Mouse (Mus musculus): ENCODE measurements around the gene Vcan. TPM values are rescaled to one million over a fixed set of nuclear protein-coding genes. Genes with fewer than 3 reads are reported as not detected.

Vcan gene
- polyA plus RNA-seq, 1 experiment from 2014 or later, result 40.2 TPM

DNA sequence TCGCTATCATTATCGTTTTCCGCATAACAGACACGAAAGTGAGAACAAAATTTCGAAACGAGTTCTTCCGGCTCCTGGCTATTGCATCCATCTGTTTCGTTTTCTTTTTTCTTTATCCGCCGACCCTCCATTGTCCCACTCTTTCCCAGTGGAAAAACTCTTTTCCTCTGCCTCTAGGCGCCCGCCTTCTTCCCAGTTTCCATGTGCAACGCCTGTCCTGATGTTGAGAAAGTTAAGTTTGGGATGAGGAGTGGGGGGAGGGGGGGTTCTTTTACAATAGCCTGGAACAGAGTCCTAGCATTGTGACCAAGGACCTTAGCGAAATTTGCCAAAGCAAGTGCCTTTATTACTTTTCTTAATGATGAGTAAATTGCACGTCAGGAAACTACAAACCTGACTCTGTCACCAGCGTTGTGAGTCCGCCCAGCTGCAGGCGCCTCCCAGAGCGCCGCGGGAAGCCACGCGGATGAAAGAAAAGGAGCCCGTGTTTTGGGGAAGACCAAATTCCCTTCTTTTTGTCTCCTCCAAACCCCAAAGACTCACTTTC is 2.5 kb downstream of the Vcan start:
- Histone ChIP-seq H3K4me1 (replicated peaks; ENCODE audit: control insufficient read depth, insufficient read depth, low read length) (peaks cover 26% of the 10 kb centered on the region), H3K9me3 (ENCODE audit: control insufficient read depth, low read length) (no peaks in the 10 kb centered on the region), H3K27me3 (replicated peaks; ENCODE audit: control insufficient read depth, insufficient read depth, low read length) (no peaks in the 10 kb centered on the region), H3K4me2 (ENCODE audit: low read length) (peak overlapping the region; percentile 85), H3K4me3 (ENCODE audit: low read depth, low read length) (peak overlapping the region; percentile 71), H3K36me3 (ENCODE audit: control insufficient read depth, insufficient read depth, low read length) (no peaks in the 10 kb centered on the region), H3K27ac (ENCODE audit: low read depth) (peak overlapping the region; percentile 74), H3K9ac (ENCODE audit: low read length) (peak overlapping the region; percentile 50)
- ATAC-seq (replicated peaks; ENCODE audit: low FRiP score, low TSS enrichment, low read depth), result peak; percentile 25; the same call in 1 of the 2 replicates
- no peak for DNase-seq (ENCODE audit: low spot score)
- under 1% methylated on average over 24 of the region's 24 CpGs for WGBS

DNA sequence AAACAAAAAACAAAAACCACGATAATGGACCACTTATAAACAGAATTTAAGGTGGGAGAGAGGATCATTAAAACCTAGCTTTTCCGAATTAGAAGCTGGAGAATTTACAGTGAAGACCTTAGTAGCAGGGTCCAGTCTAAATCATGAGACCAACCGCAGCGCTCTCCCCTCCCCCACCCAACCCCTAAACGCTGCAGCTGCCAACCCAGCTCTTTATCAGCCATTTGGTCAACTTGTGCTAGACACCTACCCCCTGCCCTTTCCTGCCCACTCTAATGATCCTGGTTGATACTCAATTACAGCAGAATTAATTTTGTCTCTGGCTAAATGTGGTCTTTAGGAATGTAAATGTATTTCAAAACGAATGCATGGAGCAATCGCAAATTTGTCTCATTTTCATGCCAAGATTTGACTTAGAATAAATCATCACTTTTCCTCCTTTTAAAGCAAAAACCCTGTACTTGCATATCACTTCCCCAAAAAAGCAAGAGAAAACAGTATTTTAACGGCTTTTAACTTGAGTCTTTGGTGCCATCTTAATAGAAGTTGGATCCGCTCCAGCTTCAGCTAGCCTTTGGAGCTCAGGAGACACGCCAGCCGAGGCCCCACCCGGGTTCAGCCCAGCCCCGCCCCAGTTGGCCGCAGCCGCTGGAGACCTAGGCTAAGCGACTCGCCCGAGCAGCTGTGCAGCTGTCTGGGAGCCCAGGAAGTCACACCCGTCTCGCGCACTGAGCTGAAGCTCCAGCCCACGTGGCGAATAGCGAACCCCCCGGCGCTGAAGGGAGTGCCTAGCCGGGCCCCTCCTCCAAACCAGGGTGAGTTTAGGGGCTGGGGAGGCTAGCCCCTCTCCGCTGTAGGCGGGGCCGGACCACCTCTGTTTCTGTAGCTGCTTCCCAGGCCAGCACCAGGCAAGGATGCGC is 3.3 kb downstream of the Vcan start:
- Histone ChIP-seq H3K4me1 (replicated peaks; ENCODE audit: control insufficient read depth, insufficient read depth, low read length) (peaks cover 29% of the 10 kb centered on the region), H3K27me3 (replicated peaks; ENCODE audit: control insufficient read depth, insufficient read depth, low read length) (no peaks in the 10 kb centered on the region), H3K9me3 (ENCODE audit: control insufficient read depth, low read length) (no peaks in the 10 kb centered on the region), H3K27ac (ENCODE audit: low read depth) (peak overlapping the region; percentile 74), H3K4me3 (ENCODE audit: low read depth, low read length) (peak overlapping the region; percentile 71), H3K4me2 (ENCODE audit: low read length) (peak overlapping the region; percentile 85), H3K36me3 (ENCODE audit: control insufficient read depth, insufficient read depth, low read length) (no peaks in the 10 kb centered on the region), H3K9ac (ENCODE audit: low read length) (peak overlapping the region; percentile 50)
- ATAC-seq (replicated peaks; ENCODE audit: low FRiP score, low TSS enrichment, low read depth) (peak; percentile 60), DNase-seq (ENCODE audit: low spot score) (peak; percentile 88)
- 2% methylated on average over 31 of the region's 31 CpGs for WGBS

DNA sequence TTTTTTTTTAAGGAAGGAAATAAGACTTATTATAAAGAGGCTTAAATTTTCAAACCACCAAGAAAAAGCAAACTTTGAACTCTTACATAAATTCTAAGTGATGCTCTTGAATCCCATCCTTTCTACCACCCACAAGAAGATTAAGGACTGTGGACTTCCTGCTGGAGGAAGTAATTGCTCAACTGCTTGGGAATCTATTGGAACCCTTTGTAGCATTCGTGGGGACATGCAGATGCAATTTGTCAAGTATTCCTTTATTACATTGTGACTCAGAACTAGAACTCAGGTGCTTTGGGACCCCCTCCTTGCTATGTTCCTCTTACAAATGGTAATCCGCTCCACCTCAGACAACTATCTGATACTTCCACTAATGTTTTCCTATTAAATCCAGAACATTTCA is 4.0 kb downstream of the Vcan start:
- H3K9ac ChIP-seq (ENCODE audit: low read length), result no peak overlapping the region
- peaks cover 29% of the 10 kb centered on the region for H3K4me1 ChIP-seq (replicated peaks; ENCODE audit: control insufficient read depth, insufficient read depth, low read length)
- ATAC-seq (replicated peaks; ENCODE audit: low FRiP score, low TSS enrichment, low read depth) (no peak), DNase-seq (ENCODE audit: low spot score) (no peak)
- WGBS, result 51% methylated on average over 2 of the region's 2 CpGs
- peak overlapping the region; percentile 85; the same call in 1 of the 2 replicates for H3K4me2 ChIP-seq (ENCODE audit: low read length)
- H3K27me3 ChIP-seq (replicated peaks; ENCODE audit: control insufficient read depth, insufficient read depth, low read length), result no peaks in the 10 kb centered on the region
- no peak overlapping the region for H3K4me3 ChIP-seq (ENCODE audit: low read depth, low read length)
- no peaks in the 10 kb centered on the region for H3K9me3 ChIP-seq (ENCODE audit: control insufficient read depth, low read length)
- no peak overlapping the region for H3K27ac ChIP-seq (ENCODE audit: low read depth)
- no peaks in the 10 kb centered on the region for H3K36me3 ChIP-seq (ENCODE audit: control insufficient read depth, insufficient read depth, low read length)

DNA sequence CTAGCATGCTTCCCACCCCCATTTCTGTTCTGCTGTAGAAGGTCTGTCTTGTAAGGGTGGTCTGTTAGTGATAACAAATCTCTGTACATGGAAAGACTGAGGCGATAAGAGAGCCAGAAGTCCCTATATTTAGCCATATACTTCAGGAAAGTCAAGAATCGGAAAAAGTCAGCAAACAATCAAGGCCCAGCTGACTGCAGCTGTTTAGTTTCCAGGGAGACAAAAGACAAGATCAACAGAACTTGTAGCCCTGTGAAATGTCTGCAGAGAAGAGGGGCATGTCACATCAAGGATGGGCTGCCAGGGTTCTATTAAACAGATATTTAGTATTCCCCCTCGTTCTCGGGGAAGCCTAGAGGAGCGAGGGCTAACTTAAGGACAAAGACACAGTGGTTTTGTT is 7.2 kb downstream of the Vcan start:
- Histone ChIP-seq H3K36me3 (ENCODE audit: control insufficient read depth, insufficient read depth, low read length) (no peaks in the 10 kb centered on the region), H3K4me1 (replicated peaks; ENCODE audit: control insufficient read depth, insufficient read depth, low read length) (peaks cover 29% of the 10 kb centered on the region), H3K4me2 (ENCODE audit: low read length) (no peak overlapping the region), H3K9ac (ENCODE audit: low read length) (no peak overlapping the region), H3K27ac (ENCODE audit: low read depth) (0 out of 2 replicates have a peak overlapping the region, but pooled peaks have one; percentile 25), H3K27me3 (replicated peaks; ENCODE audit: control insufficient read depth, insufficient read depth, low read length) (no peaks in the 10 kb centered on the region), H3K4me3 (ENCODE audit: low read depth, low read length) (no peak overlapping the region), H3K9me3 (ENCODE audit: control insufficient read depth, low read length) (no peaks in the 10 kb centered on the region)
- ATAC-seq (replicated peaks; ENCODE audit: low FRiP score, low TSS enrichment, low read depth), result no peak
- WGBS, result 13% methylated on average over 5 of the region's 5 CpGs
- DNase-seq (ENCODE audit: low spot score), result peak; percentile 61

DNA sequence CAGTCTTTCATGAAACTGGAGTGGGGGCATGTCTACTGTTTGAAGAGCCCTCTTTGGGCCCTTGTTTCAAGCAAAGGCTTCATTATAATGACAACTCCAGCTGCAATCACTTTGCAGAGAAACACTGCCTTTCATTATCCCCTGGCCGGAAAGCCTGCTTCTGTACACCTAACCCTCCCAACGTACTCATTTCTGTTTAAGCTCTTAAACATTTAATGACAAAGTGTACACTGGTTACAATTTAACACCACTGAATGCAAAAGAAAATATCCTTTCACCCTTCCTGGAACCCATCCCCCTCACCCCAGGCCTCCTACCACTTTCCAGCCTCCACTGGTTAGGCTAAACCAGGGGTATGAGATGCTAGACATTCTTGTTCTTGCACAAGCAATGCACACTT is 15.8 kb downstream of the Vcan start:
- Histone ChIP-seq H3K36me3 (ENCODE audit: control insufficient read depth, insufficient read depth, low read length) (peaks cover 32% of the 10 kb centered on the region), H3K27me3 (replicated peaks; ENCODE audit: control insufficient read depth, insufficient read depth, low read length) (no peaks in the 10 kb centered on the region), H3K4me3 (ENCODE audit: low read depth, low read length) (no peak overlapping the region), H3K4me1 (replicated peaks; ENCODE audit: control insufficient read depth, insufficient read depth, low read length) (no peaks in the 10 kb centered on the region), H3K9me3 (ENCODE audit: control insufficient read depth, low read length) (no peaks in the 10 kb centered on the region), H3K27ac (ENCODE audit: low read depth) (no peak overlapping the region), H3K9ac (ENCODE audit: low read length) (no peak overlapping the region), H3K4me2 (ENCODE audit: low read length) (no peak overlapping the region)
- 60% methylated on average over 2 of the region's 2 CpGs for WGBS
- no peak for DNase-seq (ENCODE audit: low spot score)
- ATAC-seq (replicated peaks; ENCODE audit: low FRiP score, low TSS enrichment, low read depth), result no peak

DNA sequence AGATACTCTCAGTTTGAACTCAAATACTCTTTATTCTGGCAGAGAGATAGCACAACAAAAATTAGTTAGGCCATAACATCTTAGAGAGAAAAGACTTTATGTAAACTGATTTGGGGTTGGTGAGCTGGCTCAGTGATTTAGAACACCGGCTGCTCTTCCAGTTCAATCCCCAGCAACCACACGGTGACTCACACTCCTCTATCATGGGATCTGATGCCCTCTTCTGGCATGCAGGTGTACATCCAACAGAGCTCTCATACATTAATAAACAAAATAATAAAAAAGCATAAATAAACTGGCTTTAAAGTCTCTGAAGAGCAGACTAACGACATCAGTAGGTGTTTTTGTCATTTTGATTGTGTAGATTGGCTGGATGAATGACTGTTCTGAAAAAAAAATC is 21.8 kb downstream of the Vcan start:
- no peak for ATAC-seq (replicated peaks; ENCODE audit: low FRiP score, low TSS enrichment, low read depth)
- 60% methylated on average over 3 of the region's 3 CpGs for WGBS
- H3K27me3 ChIP-seq (replicated peaks; ENCODE audit: control insufficient read depth, insufficient read depth, low read length), result no peaks in the 10 kb centered on the region

DNA sequence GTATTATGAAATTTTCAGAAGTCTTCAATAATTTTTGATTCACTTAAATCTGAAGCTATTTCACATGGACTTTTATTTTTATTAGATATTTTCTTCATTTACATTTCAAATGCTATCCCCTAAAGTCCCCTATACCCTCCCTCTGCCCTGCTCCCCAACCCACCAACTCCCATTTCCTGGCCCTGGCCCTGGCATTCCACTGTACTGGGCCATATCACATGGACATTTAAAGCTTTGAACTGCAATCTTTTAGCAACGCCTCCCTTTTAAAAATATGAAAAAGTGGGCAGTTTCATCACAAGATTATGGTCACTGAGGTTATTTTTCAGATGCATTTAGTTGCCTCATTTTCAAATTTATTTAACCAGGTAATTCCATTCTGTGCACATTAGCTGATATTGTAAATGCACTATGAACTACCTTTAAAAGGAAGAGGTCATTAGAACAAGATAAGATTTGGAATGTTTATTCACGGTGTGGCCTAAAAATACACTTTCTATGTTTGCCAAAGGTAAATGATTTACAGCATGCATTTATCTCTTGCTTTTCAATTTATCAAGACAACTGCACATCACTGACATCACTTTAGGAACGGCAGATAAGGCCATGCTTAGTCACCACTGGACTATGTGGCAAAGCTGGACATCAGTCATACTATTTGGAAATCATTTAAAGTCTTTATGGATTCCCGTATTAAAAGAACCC is 32.7 kb downstream of the Vcan start:
- 0 out of 2 replicates have a peak, but pooled peaks have one; percentile 40 for ATAC-seq (replicated peaks; ENCODE audit: low FRiP score, low TSS enrichment, low read depth)
- H3K36me3 ChIP-seq (ENCODE audit: control insufficient read depth, insufficient read depth, low read length), result peaks cover 35% of the 10 kb centered on the region
- no peak overlapping the region for H3K4me2 ChIP-seq (ENCODE audit: low read length)
- H3K9ac ChIP-seq (ENCODE audit: low read length), result no peak overlapping the region
- no peaks in the 10 kb centered on the region for H3K9me3 ChIP-seq (ENCODE audit: control insufficient read depth, low read length)
- no peak overlapping the region for H3K4me3 ChIP-seq (ENCODE audit: low read depth, low read length)
- no peaks in the 10 kb centered on the region for H3K27me3 ChIP-seq (replicated peaks; ENCODE audit: control insufficient read depth, insufficient read depth, low read length)
- H3K27ac ChIP-seq (ENCODE audit: low read depth), result no peak overlapping the region
- WGBS, result 42% methylated on average over 4 of the region's 4 CpGs
- H3K4me1 ChIP-seq (replicated peaks; ENCODE audit: control insufficient read depth, insufficient read depth, low read length), result peaks cover 3% of the 10 kb centered on the region
- DNase-seq (ENCODE audit: low spot score), result no peak

More for the DNA sequence above, 21.8 kb downstream of the Vcan start:
- Histone ChIP-seq H3K36me3 (ENCODE audit: control insufficient read depth, insufficient read depth, low read length) (peaks cover 46% of the 10 kb centered on the region), H3K27ac (ENCODE audit: low read depth) (no peak overlapping the region), H3K4me2 (ENCODE audit: low read length) (no peak overlapping the region), H3K9me3 (ENCODE audit: control insufficient read depth, low read length) (no peaks in the 10 kb centered on the region), H3K4me1 (replicated peaks; ENCODE audit: control insufficient read depth, insufficient read depth, low read length) (no peaks in the 10 kb centered on the region), H3K9ac (ENCODE audit: low read length) (no peak overlapping the region), H3K4me3 (ENCODE audit: low read depth, low read length) (no peak overlapping the region)
- DNase-seq (ENCODE audit: low spot score), result no peak

DNA sequence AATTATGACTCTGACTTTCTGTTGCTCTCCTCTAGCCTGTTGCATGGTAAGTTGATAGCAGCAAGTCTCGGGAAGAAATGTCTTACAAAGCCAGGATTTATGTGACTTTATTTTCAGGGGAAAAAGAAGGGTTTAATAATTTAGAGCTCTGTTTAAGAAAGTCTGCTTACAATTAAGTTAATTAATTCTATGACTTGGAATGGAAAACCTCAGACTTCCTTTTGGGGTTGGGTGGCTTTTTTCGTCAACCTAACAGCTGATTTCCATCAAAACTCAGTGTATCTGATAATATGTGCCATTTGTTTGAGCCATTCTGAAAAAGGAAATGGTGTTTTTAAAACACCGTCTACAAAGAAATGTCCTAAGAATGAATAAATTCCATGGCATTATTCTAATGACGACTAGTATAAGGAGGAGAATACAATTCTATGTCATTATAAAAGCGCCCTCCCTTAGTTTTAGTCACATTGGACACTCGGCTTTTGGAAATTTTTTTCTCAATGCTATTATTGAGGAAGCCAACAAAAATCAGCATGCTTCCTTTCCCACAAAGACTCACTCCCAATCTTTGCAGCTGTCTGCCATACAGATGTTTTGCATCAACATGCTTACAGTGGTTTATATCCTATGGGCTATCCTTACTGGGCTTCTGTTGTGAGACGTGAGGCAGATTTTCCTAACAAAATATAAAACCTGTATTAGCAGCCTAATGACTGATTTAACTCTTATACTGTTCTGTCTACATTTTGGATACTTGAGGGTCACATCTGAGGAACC is 34.0 kb downstream of the Vcan start:
- H3K9ac ChIP-seq (ENCODE audit: low read length), result no peak overlapping the region
- no peaks in the 10 kb centered on the region for H3K9me3 ChIP-seq (ENCODE audit: control insufficient read depth, low read length)
- H3K27me3 ChIP-seq (replicated peaks; ENCODE audit: control insufficient read depth, insufficient read depth, low read length), result no peaks in the 10 kb centered on the region
- H3K27ac ChIP-seq (ENCODE audit: low read depth), result no peak overlapping the region
- H3K4me3 ChIP-seq (ENCODE audit: low read depth, low read length), result no peak overlapping the region
- no peak overlapping the region for H3K4me2 ChIP-seq (ENCODE audit: low read length)
- no peak for DNase-seq (ENCODE audit: low spot score)
- WGBS, result 53% methylated on average over 7 of the region's 7 CpGs
- H3K4me1 ChIP-seq (replicated peaks; ENCODE audit: control insufficient read depth, insufficient read depth, low read length), result peaks cover 3% of the 10 kb centered on the region
- peaks cover 42% of the 10 kb centered on the region for H3K36me3 ChIP-seq (ENCODE audit: control insufficient read depth, insufficient read depth, low read length)
- no peak for ATAC-seq (replicated peaks; ENCODE audit: low FRiP score, low TSS enrichment, low read depth)

All from intestine, embryonic 14.5 days (tissue).